Mouse (Mus musculus): Measurements from ENCODE around the gene Tbx21. TPM values are rescaled to one million over a fixed set of nuclear protein-coding genes. Genes with fewer than 3 reads are reported as not detected.
A peak's percentile ranks its signal among the peaks of the same experiment; 100 is the strongest.

Gene Tbx21
- polyA plus RNA-seq, 1 experiment from 2014 or later = 0.37 TPM

DNA sequence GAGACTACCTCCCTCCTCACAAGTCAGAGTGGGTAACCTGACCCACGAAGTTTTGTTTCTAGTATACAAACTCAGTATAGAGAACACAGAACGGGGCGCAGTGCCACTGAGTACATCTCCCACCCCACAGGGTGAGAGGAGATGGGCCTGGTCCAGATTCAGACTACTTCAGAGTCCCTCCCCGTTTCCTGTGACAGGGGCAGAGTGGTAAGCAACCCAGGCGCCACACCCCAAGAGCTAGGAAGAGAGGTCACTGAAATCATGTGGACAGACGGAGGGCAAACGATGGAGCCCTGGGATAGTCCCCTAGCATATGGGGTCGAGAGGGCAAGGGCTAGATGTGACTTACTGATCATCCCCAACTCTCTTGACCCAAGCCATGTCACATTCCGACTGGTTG is 30.8 kb upstream of the Tbx21 start:
- Histone ChIP-seq H3K4me1 (peaks cover 45% of the 10 kb centered on the region), H3K36me3 (replicated peaks) (peaks cover 38% of the 10 kb centered on the region), H3K27ac (no peak overlapping the region), H3K4me3 (no peak overlapping the region), H3K27me3 (ENCODE audit: poor library complexity, severe bottlenecking) (peaks cover 45% of the 10 kb centered on the region), H3K9me3 (no peaks in the 10 kb centered on the region)
- 81% methylated on average over 9 of the region's 9 CpGs for WGBS
- DNase-seq (ENCODE audit: extremely low spot score, low spot score) = no peak

DNA sequence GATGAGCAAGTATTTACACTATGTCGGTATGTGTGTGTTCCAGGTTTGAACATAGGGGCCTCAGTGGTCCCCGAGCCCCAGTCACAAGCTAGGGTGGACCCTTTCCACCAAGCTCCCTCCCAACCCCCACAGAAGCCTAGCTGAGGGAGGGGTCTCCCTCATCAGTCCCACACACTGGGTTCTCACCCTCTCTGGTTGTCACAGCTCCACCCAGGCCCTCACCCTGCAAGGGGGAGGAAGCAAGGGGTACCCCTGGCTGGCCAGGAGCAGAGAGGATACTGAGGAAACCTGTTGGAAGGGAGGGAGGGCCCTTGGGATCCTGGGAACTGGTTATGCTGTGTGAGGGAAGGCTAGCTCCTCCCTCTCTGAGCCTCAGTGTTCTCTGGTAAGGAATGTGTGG is 30.2 kb upstream of the Tbx21 start:
- H3K9me3 ChIP-seq = no peaks in the 10 kb centered on the region
- peaks cover 40% of the 10 kb centered on the region for H3K4me1 ChIP-seq
- H3K27me3 ChIP-seq (ENCODE audit: poor library complexity, severe bottlenecking) = peaks cover 52% of the 10 kb centered on the region
- H3K4me3 ChIP-seq = no peak overlapping the region
- no peak overlapping the region for H3K27ac ChIP-seq
- DNase-seq (ENCODE audit: extremely low spot score, low spot score) = no peak
- WGBS = 91% methylated on average over 2 of the region's 2 CpGs
- H3K36me3 ChIP-seq (replicated peaks) = peaks cover 38% of the 10 kb centered on the region

DNA sequence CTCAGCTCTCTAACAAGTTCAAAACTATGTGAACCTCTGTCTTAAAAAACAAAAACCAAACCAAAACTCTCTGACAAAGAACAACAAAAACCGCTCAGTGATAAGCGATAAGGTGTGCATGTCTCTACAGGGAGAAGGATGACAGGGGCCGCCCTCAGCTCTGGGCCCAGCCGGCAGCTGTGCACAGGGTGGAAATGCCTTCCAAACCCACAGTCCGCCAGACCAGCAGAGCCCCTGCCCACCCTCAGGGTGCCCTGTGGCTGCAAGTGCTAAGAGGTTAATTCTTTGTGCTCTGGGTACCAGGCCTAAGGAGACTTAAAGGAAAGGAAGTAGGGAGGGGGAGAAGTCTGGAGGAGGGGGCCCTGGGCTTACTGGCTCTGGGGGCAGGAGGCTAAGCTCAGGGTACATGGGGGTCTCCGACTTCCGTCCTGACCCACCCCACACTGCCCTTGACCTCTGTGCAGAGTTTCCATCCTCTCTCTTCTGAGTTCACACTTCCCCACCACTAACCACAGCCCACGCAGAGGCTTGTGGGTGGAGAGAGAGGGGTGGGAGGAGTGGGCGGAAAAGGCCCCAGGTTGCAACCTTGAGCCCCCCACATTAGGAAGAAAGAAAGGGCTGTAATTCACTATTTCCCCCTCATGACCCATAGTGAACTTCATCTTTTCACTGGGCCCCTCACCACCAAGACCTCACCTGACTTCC is 28.2 kb upstream of the Tbx21 start:
- H3K9me3 ChIP-seq = no peaks in the 10 kb centered on the region
- no peak for DNase-seq (ENCODE audit: extremely low spot score, low spot score)
- H3K27me3 ChIP-seq (ENCODE audit: poor library complexity, severe bottlenecking) = peaks cover 52% of the 10 kb centered on the region
- peaks cover 41% of the 10 kb centered on the region for H3K36me3 ChIP-seq (replicated peaks)
- peaks cover 36% of the 10 kb centered on the region for H3K4me1 ChIP-seq
- H3K4me3 ChIP-seq = no peak overlapping the region
- 81% methylated on average over 9 of the region's 9 CpGs for WGBS
- H3K27ac ChIP-seq = no peak overlapping the region

DNA sequence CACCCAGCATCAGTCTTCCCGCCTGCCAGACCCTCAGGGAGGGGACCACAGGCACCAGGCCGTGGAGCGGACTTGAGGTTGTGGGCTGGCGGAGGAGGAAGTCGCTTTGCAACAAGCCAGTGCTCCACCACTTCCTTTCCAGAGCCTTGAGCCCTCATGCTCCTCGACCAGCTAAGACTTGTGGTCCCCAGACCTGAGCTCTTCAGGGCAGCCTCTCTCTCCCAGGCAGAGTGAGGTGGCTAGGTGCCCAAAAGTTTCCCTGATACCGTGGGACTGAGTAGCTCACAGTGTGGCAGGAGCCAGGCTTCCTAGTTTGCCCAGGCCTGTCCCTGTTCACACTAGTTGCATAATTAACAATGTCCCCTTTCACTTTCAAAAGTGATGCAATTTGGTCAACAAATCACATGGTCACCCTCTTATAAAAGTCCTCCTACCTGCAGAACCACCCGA is 27.1 kb upstream of the Tbx21 start:
- H3K9me3 ChIP-seq = no peaks in the 10 kb centered on the region
- H3K36me3 ChIP-seq (replicated peaks) = peaks cover 40% of the 10 kb centered on the region
- WGBS = 75% methylated on average over 8 of the region's 8 CpGs
- H3K27ac ChIP-seq = no peak overlapping the region
- no peak for DNase-seq (ENCODE audit: extremely low spot score, low spot score)
- peaks cover 52% of the 10 kb centered on the region for H3K27me3 ChIP-seq (ENCODE audit: poor library complexity, severe bottlenecking)
- no peak overlapping the region for H3K4me3 ChIP-seq
- H3K4me1 ChIP-seq = peaks cover 45% of the 10 kb centered on the region

DNA sequence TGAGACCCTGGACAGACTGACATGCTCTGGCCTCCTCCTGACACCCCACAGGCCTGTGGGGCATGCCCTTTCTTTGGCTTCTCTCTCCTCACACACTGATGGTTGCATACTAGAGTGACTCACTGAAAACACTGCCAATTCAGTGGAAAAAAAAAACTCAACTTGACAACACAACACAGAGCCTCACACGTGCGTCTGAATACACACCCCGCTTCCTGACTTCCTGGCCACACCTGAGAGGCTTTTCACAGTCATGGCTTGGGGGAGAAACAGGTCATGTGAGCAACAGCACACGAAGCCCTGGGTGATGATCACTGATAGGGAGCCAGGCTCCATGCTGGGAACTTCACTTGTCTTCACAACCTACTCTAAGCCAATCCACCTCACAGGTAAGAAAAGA is 25.7 kb upstream of the Tbx21 start:
- Histone ChIP-seq H3K4me3 (no peak overlapping the region), H3K4me1 (peaks cover 35% of the 10 kb centered on the region), H3K27me3 (ENCODE audit: poor library complexity, severe bottlenecking) (peaks cover 64% of the 10 kb centered on the region), H3K9me3 (no peaks in the 10 kb centered on the region), H3K36me3 (replicated peaks) (peaks cover 40% of the 10 kb centered on the region), H3K27ac (no peak overlapping the region)
- DNase-seq (ENCODE audit: extremely low spot score, low spot score) = no peak
- 86% methylated on average over 4 of the region's 4 CpGs for WGBS

DNA sequence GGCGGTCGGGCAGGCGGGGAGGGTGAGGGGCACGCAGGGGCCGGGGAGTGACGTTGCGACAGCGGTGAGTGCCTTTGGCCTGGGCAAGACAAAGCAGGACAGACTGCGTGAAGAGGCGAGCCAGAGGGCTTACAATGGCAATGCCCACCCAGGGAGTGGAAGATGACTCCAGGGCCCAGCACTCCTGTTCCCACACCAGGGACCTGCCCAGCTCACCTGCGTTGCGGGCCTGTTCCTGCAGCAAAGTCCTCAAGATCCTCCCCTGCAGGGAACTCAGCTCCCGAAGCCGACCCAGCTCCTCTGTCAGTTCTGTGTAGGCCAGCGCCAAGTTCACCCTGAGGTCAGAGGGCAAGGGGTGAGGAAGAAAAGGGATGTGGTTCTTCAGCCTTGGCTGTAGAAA is 24.1 kb upstream of the Tbx21 start:
- H3K9me3 ChIP-seq = no peaks in the 10 kb centered on the region
- DNase-seq (ENCODE audit: extremely low spot score, low spot score) = no peak
- H3K27ac ChIP-seq = peak overlapping the region; percentile 81
- H3K4me3 ChIP-seq = peak overlapping the region; percentile 60
- WGBS = 9% methylated on average over 15 of the region's 15 CpGs
- peaks cover 27% of the 10 kb centered on the region for H3K36me3 ChIP-seq (replicated peaks)
- H3K27me3 ChIP-seq (ENCODE audit: poor library complexity, severe bottlenecking) = peaks cover 76% of the 10 kb centered on the region
- H3K4me1 ChIP-seq = peaks cover 44% of the 10 kb centered on the region

DNA sequence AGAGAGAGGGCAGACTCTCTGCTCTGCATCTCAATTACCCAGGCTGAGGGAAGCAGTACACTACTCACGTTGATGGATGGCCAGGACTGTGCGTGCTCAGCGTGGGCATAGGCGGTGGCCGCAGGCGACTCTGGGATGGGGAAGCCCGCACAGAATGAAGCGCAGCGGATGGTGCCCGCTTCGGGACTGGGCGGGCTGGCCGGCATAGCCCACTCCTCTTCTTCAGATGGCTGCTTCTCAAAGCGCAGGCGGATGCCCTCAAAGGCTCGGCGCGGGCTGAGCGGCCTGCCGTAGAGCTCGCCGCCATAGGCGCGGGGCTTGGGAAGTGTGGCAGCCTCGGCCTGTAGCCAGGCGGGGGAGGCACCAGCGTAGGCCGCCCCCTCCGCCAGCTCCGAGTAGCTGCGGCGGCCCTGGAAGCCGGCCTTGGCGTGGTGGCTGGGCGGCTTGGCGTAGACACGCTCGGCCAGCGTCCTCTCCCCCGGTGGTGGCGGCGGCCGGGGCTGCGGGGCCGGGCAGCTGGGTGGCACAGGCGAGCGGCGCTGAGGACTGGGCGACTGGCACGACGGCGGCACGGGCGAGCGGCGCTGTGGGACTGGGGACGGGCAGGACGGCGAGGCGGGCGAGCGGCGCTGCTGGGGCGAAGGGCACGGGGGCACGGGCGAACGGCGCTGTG is 23.6 kb upstream of the Tbx21 start:
- peaks cover 82% of the 10 kb centered on the region for H3K27me3 ChIP-seq (ENCODE audit: poor library complexity, severe bottlenecking)
- H3K4me3 ChIP-seq = peak overlapping the region; percentile 60
- no peak for DNase-seq (ENCODE audit: extremely low spot score, low spot score)
- WGBS = 6% methylated on average over 69 of the region's 69 CpGs
- no peaks in the 10 kb centered on the region for H3K9me3 ChIP-seq
- H3K36me3 ChIP-seq (replicated peaks) = peaks cover 23% of the 10 kb centered on the region
- H3K27ac ChIP-seq = peak overlapping the region; percentile 81
- H3K4me1 ChIP-seq = peaks cover 47% of the 10 kb centered on the region

DNA sequence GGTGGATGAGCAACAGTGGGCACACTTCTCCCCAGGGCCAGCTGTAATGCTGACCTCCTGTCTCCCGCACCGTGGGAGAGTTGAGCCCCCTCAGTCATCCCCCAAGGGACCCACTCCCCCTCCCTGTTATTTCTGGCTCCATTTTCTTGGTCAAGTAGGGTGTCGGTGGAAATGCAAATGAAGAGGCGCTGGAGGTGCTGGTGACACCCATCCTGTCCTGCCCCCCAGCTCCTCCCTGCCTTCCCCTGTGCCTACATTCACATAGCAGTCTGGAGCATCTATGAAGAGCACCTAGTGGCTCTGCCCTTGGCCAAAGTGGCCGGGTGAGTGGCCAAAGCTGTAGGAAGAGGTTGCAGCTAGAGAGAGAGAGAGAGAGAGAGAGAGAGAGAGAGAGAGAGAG is 18.1 kb upstream of the Tbx21 start:
- DNase-seq (ENCODE audit: extremely low spot score, low spot score) = no peak
- Histone ChIP-seq H3K27me3 (ENCODE audit: poor library complexity, severe bottlenecking) (peaks cover 94% of the 10 kb centered on the region), H3K4me3 (no peak overlapping the region), H3K36me3 (replicated peaks) (0 out of 2 replicates have a peak, but pooled peaks cover 11% of the 10 kb centered on the region), H3K27ac (no peak overlapping the region), H3K4me1 (peaks cover 25% of the 10 kb centered on the region), H3K9me3 (no peaks in the 10 kb centered on the region)
- WGBS = 76% methylated on average over 5 of the region's 5 CpGs

DNA sequence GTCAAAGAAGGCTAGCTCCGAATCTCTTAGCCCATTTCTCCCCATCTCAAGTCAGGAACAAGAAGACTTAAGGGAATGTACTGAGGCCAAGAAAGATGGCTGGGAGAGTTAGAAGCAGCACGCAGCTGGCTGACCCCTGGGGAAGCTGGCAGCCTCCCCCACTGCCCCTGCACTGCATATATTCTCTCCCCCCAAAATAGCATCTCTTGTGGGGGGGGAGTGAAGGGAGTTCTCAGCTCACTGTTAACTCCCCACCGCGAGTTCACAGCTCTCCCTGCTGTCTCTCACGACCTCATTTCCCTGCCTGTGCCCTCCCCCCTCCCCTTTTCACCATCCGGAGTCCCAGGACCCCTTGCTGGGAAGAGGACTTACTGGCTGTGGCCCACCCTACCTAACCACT is 17.1 kb upstream of the Tbx21 start:
- Histone ChIP-seq H3K27ac (no peak overlapping the region), H3K36me3 (replicated peaks) (0 out of 2 replicates have a peak, but pooled peaks cover 7% of the 10 kb centered on the region)
- WGBS = 27% methylated on average over 6 of the region's 6 CpGs

DNA sequence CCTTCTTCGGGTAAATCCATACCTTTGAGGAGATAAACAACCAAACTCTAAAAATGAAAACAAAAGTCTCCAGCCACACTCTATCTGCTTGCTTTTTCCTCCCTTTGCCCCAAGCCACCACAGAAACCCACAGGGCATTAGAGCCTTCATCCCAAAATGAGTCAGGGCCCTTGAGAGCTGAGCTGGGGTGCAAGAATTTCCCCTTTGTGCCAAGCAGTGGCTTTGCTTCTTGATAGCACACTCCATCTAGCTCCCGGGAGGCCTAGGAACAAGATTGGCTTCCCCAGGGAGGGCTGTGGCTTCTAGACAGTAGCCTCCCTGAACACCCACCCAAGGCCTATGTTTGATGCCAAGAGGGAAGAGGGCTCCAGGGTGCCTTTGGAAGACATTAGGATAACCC is 16.6 kb upstream of the Tbx21 start:
- H3K9me3 ChIP-seq = no peaks in the 10 kb centered on the region
- H3K36me3 ChIP-seq (replicated peaks) = 0 out of 2 replicates have a peak, but pooled peaks cover 2% of the 10 kb centered on the region
- no peak overlapping the region for H3K4me3 ChIP-seq
- H3K27me3 ChIP-seq (ENCODE audit: poor library complexity, severe bottlenecking) = peaks cover 94% of the 10 kb centered on the region
- no peak for DNase-seq (ENCODE audit: extremely low spot score, low spot score)
- WGBS = 83% methylated on average over 2 of the region's 2 CpGs
- H3K4me1 ChIP-seq = peaks cover 30% of the 10 kb centered on the region
- no peak overlapping the region for H3K27ac ChIP-seq

More for the DNA sequence above, 17.1 kb upstream of the Tbx21 start:
- DNase-seq (ENCODE audit: extremely low spot score, low spot score) = no peak
- H3K4me3 ChIP-seq = no peak overlapping the region
- peaks cover 25% of the 10 kb centered on the region for H3K4me1 ChIP-seq
- H3K9me3 ChIP-seq = no peaks in the 10 kb centered on the region
- H3K27me3 ChIP-seq (ENCODE audit: poor library complexity, severe bottlenecking) = peaks cover 94% of the 10 kb centered on the region

DNA sequence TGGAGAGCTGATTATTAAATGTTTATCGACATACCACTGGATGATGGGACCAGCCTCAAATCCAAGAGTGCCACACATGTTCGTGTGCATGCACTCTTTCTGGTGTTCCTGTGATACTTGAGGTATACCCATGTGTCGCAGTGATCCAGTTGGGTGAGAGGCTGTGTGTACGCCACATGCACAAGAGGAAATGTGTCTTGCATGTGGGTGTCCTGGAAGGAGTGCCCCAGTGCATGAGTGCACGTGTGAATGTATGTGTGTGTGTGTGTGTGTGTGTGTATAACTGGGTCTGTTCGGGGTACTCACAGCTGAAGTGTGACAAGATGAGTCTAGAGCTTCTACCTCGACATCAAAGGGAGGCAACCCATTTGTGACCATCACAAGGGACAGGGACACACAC is 15.2 kb upstream of the Tbx21 start:
- H3K36me3 ChIP-seq (replicated peaks) = no peaks in the 10 kb centered on the region
- no peaks in the 10 kb centered on the region for H3K9me3 ChIP-seq
- H3K27me3 ChIP-seq (ENCODE audit: poor library complexity, severe bottlenecking) = peaks cover 96% of the 10 kb centered on the region
- no peak overlapping the region for H3K27ac ChIP-seq
- 84% methylated on average over 7 of the region's 7 CpGs for WGBS
- H3K4me1 ChIP-seq = peaks cover 44% of the 10 kb centered on the region
- DNase-seq (ENCODE audit: extremely low spot score, low spot score) = no peak
- H3K4me3 ChIP-seq = no peak overlapping the region

DNA sequence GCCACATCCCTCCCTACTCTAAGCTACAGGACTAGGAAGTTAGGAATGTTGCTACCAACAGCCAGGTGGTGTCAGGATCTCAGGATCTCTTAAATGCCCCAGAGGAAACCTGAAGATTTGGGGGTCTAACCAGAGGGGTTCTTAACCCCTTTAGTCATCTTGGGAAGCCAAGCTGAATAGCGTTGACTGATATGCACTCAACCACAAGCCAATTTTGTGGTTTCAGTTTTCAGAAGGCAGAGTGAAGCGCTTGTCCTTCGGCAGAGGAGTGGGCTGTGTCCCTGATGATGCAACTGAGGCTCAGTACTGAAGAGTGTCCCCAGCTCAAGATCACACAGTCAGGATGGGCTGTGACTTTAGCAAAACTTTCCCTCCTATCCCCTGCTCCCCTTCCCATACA is 13.8 kb upstream of the Tbx21 start:
- no peak for DNase-seq (ENCODE audit: extremely low spot score, low spot score)
- Histone ChIP-seq H3K9me3 (no peaks in the 10 kb centered on the region), H3K36me3 (replicated peaks) (no peaks in the 10 kb centered on the region), H3K4me3 (no peak overlapping the region), H3K4me1 (peaks cover 46% of the 10 kb centered on the region), H3K27me3 (ENCODE audit: poor library complexity, severe bottlenecking) (peaks cover 97% of the 10 kb centered on the region), H3K27ac (no peak overlapping the region)
- 66% methylated on average over 3 of the region's 3 CpGs for WGBS

DNA sequence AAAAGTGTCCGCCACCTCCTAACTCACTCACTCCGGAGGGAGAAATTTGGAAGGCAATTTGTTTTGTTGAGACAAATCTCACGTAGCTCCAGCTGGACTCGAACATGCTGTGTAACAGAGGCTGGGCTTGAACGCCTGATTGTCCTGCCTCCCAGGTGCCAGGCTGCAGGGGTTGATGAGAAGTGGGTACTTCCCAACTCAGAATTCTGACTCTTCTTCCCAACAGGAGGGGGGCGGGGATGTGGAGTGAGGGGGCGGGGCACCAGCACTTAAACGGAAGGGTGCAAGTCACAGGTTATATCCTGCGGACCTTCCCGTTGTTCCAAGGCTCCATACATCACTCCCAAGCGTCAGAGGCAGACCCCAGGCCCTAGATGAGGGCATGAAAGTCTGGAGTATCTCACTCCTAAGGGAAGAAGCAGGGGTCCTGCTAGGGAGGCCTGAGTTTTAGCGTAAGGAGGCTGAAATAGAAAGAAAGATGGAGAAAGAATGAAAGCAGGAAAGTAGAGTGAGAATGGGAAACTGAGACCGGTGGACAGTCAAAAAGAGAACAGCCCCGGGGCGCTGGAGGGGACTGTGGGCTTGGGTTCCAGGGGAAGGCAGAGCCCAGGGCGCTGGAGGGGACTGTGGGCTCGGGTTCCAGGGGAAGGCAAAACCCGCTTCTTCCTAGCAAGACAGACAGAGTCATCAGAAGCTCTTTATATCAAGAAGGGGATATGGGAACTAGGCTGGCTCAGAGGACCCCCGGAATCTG is 12.5 kb upstream of the Tbx21 start:
- Histone ChIP-seq H3K4me1 (peaks cover 52% of the 10 kb centered on the region), H3K27ac (peak overlapping the region; percentile 80; the same call in 1 of the 2 replicates), H3K36me3 (replicated peaks) (no peaks in the 10 kb centered on the region), H3K9me3 (no peaks in the 10 kb centered on the region), H3K4me3 (peak overlapping the region; percentile 64), H3K27me3 (ENCODE audit: poor library complexity, severe bottlenecking) (peaks cover 85% of the 10 kb centered on the region)
- WGBS = 16% methylated on average over 19 of the region's 19 CpGs
- DNase-seq (ENCODE audit: extremely low spot score, low spot score) = no peak

Measured in forebrain, embryonic 10.5 days (tissue).